Mouse (Mus musculus) CH12.LX (cell line): ENCODE measurements around the gene Npas2. TPM values are rescaled to one million over a fixed set of nuclear protein-coding genes. Genes with fewer than 3 reads are reported as not detected.

Source experiments
- DNase-seq: peaks from one replicate; pipeline ENCODE4 v3.0.0-alpha.2; 2013; ENCODE audit errors: extremely low read depth
- H3K27ac ChIP-seq: 2 replicates; pipeline ENCODE4 v1.5.1; 2012; ENCODE audit warnings: low read depth, mild to moderate bottlenecking, control low read depth, moderate library complexity; ENCODE audit not compliant: insufficient read depth
- H3K27me3 ChIP-seq: replicated peaks from 2 replicates; pipeline ENCODE3; 2012; ENCODE audit warnings: inconsistent platforms
- H3K36me3 ChIP-seq, 2 experiments: replicated peaks in 1 of 2; 2 replicates each; pipeline versions ENCODE3 to v1.6.1; 2012; ENCODE audit warnings: inconsistent platforms in 1 of 2, low read length in 1 of 2, mild to moderate bottlenecking in 1 of 2, mixed read lengths in 1 of 2, moderate library complexity in 1 of 2; ENCODE audit not compliant: control insufficient read depth in 1 of 2, insufficient read depth in 1 of 2
- H3K4me1 ChIP-seq, 2 experiments: 2 replicates each; pipeline ENCODE4 v1.6.1; 2012; ENCODE audit warnings: inconsistent platforms in 1 of 2, moderate library complexity in 1 of 2; ENCODE audit not compliant: insufficient read depth in 2 of 2, control insufficient read depth in 1 of 2
- H3K4me2 ChIP-seq: 2 replicates; pipeline ENCODE4 v1.6.1; 2012; ENCODE audit warnings: low read depth, mild to moderate bottlenecking, control low read depth; ENCODE audit not compliant: poor library complexity, insufficient read depth, severe bottlenecking
- H3K4me3 ChIP-seq, 3 experiments: fragments of 150-350 bp in 1 of 3; sonication (generic) in 1 of 3; replicated peaks in 1 of 3; 2 replicates each; pipeline versions ENCODE3 to v1.5.1; 2011 to 2012; ENCODE audit warnings: low read depth in 2 of 3, low read length in 2 of 3, mild to moderate bottlenecking in 2 of 3, moderate library complexity in 2 of 3, control low read depth in 1 of 3, improper control_type of control experiment in 1 of 3, inconsistent platforms in 1 of 3, mixed read lengths in 1 of 3; ENCODE audit not compliant: poor library complexity in 1 of 3
- H3K79me2 ChIP-seq: replicated peaks from 2 replicates; pipeline ENCODE4 v1.6.1; 2012; ENCODE audit warnings: mild to moderate bottlenecking, moderate library complexity; ENCODE audit not compliant: control insufficient read depth, poor library complexity, insufficient read depth, severe bottlenecking; ENCODE audit errors: extremely low read depth
- H3K9ac ChIP-seq: 2 replicates; pipeline ENCODE4 v1.6.1; 2012; ENCODE audit warnings: low read depth, mild to moderate bottlenecking, control low read depth, moderate library complexity; ENCODE audit not compliant: insufficient read depth
- H3K9me3 ChIP-seq: replicated peaks from 2 replicates; pipeline ENCODE3; 2012; ENCODE audit warnings: low read length, inconsistent platforms, mixed read lengths
- BHLHE40 ChIP-seq: IDR thresholded peaks from 2 replicates; pipeline ENCODE4 v1.6.1; 2011; ENCODE audit warnings: mild to moderate bottlenecking, low read depth, low read length, improper control_type of control experiment
- CHD1 ChIP-seq: IDR thresholded peaks from 2 replicates; pipeline ENCODE4 v1.6.1; 2012; ENCODE audit warnings: low read depth, low read length, improper control_type of control experiment, inconsistent platforms
- E2F4 ChIP-seq: IDR thresholded peaks from 2 replicates; pipeline ENCODE4 v1.6.1; 2011; ENCODE audit warnings: low read depth, low read length, improper control_type of control experiment; ENCODE audit not compliant: insufficient replicate concordance
- ELF1 ChIP-seq: IDR thresholded peaks from 2 replicates; pipeline ENCODE4 v1.6.1; 2014; ENCODE audit warnings: low read depth, mild to moderate bottlenecking, inconsistent platforms, low read length, improper control_type of control experiment
- EP300 ChIP-seq: IDR thresholded peaks from 2 replicates; pipeline ENCODE4 v1.6.1; 2011; ENCODE audit warnings: low read length, improper control_type of control experiment
- ETS1 ChIP-seq: conservative IDR thresholded peaks from 2 replicates; pipeline ENCODE4 v1.6.1; 2012; ENCODE audit warnings: low read depth, mild to moderate bottlenecking, inconsistent platforms, low read length, improper control_type of control experiment, moderate library complexity
- KAT2A ChIP-seq: IDR thresholded peaks from 2 replicates; pipeline ENCODE4 v1.6.1; 2012; ENCODE audit warnings: low read length, improper control_type of control experiment, inconsistent platforms; ENCODE audit not compliant: insufficient replicate concordance
- MEF2A ChIP-seq: IDR thresholded peaks from 2 replicates; pipeline ENCODE4 v1.6.1; 2014; ENCODE audit warnings: low read depth, mild to moderate bottlenecking, inconsistent platforms, low read length, improper control_type of control experiment, borderline replicate concordance
- MXI1 ChIP-seq: IDR thresholded peaks from 2 replicates; pipeline ENCODE4 v1.6.1; 2011; ENCODE audit warnings: mild to moderate bottlenecking, low read depth, low read length, improper control_type of control experiment
- MYC ChIP-seq: IDR thresholded peaks from 2 replicates; pipeline ENCODE4 v1.6.1; 2011; ENCODE audit warnings: low read depth, mild to moderate bottlenecking, improper control_type of control experiment, low read length
- NRF1 ChIP-seq: IDR thresholded peaks from 2 replicates; pipeline ENCODE4 v1.6.1; 2014; ENCODE audit warnings: low read depth, mild to moderate bottlenecking, inconsistent platforms, low read length, improper control_type of control experiment, moderate library complexity
- RCOR1 ChIP-seq: conservative IDR thresholded peaks from 2 replicates; pipeline ENCODE4 v1.6.1; 2012; ENCODE audit warnings: low read depth, mild to moderate bottlenecking, inconsistent platforms, low read length, improper control_type of control experiment
- SIN3A ChIP-seq: IDR thresholded peaks from 2 replicates; pipeline ENCODE4 v1.6.1; 2012; ENCODE audit warnings: low read length, improper control_type of control experiment, inconsistent platforms
- SMC3 ChIP-seq: IDR thresholded peaks from 2 replicates; pipeline ENCODE4 v1.6.1; 2011; ENCODE audit warnings: low read depth, low read length, improper control_type of control experiment
- TBP ChIP-seq: conservative IDR thresholded peaks from 2 replicates; pipeline ENCODE4 v1.6.1; 2011; ENCODE audit warnings: low read depth, low read length, improper control_type of control experiment
- ZKSCAN1 ChIP-seq: IDR thresholded peaks from 2 replicates; pipeline ENCODE4 v1.6.1; 2012; ENCODE audit warnings: low read depth, inconsistent platforms, low read length, improper control_type of control experiment, borderline replicate concordance
- ZMIZ1 ChIP-seq: IDR thresholded peaks from 2 replicates; pipeline ENCODE4 v1.6.1; 2012; ENCODE audit warnings: low read depth, mild to moderate bottlenecking, inconsistent platforms, low read length, improper control_type of control experiment
- ZNF384 ChIP-seq: IDR thresholded peaks from 2 replicates; pipeline ENCODE4 v1.6.1; 2012; ENCODE audit warnings: low read depth, low read length, improper control_type of control experiment, inconsistent platforms
- dilution Hi-C: fragments of 300-500 bp; cut with MboI; formaldehyde crosslinking; loops from 2 replicates; pipeline ENCODE4 v1.14.3; 2020; ENCODE audit warnings: low sequenced_read_pairs; ENCODE audit not compliant: extremely low pct_unique_long_range_greater_than_20kb, extremely low pct_ligation_motif_present
- in situ Hi-C: fragments of 300-500 bp; cut with MboI; formaldehyde crosslinking; loops from 3 replicates; pipeline ENCODE4 v1.14.3; 2019; ENCODE audit warnings: low sequenced_read_pairs, low pct_ligation_motif_present, low pct_unique_long_range_greater_than_20kb, mixed read lengths
- polyA plus RNA-seq: library from polyadenylated mRNA; unstranded; fragments of >175 nt; gene quantifications from 2 replicates; pipeline ENCODE4 v1.2.1, GENCODE M21; 2012; ENCODE audit warnings: low read depth; ENCODE audit not compliant: insufficient read length
- total RNA-seq, 2 experiments: library from RNA; depleted of rRNA; stranded (reverse); fragments of 300-350 nt in 1 of 2; fragments of >200 nt in 1 of 2; gene quantifications; 2 replicates each; pipeline ENCODE4 v1.2.3; 2012 to 2014

Npas2 gene
- total and polyA plus RNA-seq, 3 experiments = 0.13 TPM; not detected in 2

DNA sequence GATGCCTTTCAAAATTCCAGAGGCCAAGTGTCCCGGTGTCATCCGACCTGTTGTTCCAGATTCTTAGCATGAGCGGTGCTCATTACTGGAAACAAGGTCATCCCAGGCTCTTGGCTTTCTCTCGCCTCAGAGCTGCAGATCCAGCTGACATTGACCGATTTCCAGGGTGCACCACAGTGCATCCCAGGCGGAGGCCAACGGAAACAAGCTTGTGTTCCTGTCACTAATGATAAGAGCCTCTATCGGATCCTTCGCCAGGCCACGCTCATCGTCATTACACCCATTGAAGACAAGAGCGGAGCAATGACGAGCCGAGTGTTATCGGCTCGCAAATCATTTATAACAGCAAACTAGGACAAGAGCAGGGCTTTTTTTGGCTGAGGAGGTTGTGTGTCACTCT lies 91.3 kb downstream of the Npas2 start:
- dilution Hi-C loops = no loop called here
- Histone ChIP-seq H3K36me3 (peaks cover 3 to 79% of the 10 kb centered on the region in 2 experiments), H3K9ac (no peak overlapping the region), H3K4me1 (peaks cover 3% of the 10 kb centered on the region in 2 experiments; a peak in 1 of 4 replicates), H3K27ac (no peak overlapping the region), H3K27me3 (no peaks in the 10 kb centered on the region), H3K4me2 (no peak overlapping the region), H3K4me3 (no peak overlapping the region), H3K9me3 (no peaks in the 10 kb centered on the region)
- DNase-seq = no peak
- no peak for TF ChIP-seq NRF1
- TF ChIP-seq RCOR1 = no peak
- no peak for TF ChIP-seq ELF1
- TF ChIP-seq TBP = no peak
- no peak for TF ChIP-seq ETS1
- TF ChIP-seq CHD1 = no peak
- TF ChIP-seq ZMIZ1 = no peak
- no peak for TF ChIP-seq MEF2A
- TF ChIP-seq ZKSCAN1 = no peak
- TF ChIP-seq, all 38 proteins: peak for 0
- H3K79me2 ChIP-seq = no peaks in the 10 kb centered on the region
- in situ Hi-C loops = no loop called here

DNA sequence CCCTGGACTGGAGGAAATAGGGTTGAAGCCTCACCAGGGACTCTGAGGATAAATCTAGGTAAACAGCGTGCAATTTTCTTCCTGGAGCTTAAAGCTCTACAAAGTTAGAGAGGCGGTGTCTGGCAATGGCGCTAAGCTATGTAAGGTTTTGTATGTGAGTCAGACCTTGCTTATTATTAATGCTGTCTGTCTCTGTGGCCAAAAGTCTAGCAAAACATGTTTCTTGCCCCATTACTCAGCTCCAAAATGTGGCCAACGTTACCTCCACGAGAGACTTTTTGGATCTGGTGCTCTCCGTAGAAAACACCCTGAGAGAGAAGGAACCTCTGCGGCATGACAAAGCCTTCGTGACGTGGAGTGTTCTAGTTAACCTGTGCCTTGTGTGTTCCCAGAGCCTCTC lies 93.5 kb downstream of the Npas2 start:
- TF ChIP-seq BHLHE40 (no peak), KAT2A (no peak), TBP (no peak), CHD1 (no peak), MYC (no peak), E2F4 (no peak), EP300 (no peak), SIN3A (no peak), SMC3 (no peak), ZNF384 (no peak), MXI1 (no peak), ZMIZ1 (no peak)

More for the DNA sequence above, 93.5 kb downstream of the Npas2 start:
- in situ Hi-C loops (no loop called here), dilution Hi-C loops (no loop called here)
- peaks cover 3 to 62% of the 10 kb centered on the region in 2 experiments for H3K36me3 ChIP-seq
- no peak overlapping the region for H3K9ac ChIP-seq
- no peak overlapping the region for H3K27ac ChIP-seq
- DNase-seq = no peak
- no peak overlapping the region for H3K4me3 ChIP-seq
- H3K79me2 ChIP-seq = no peaks in the 10 kb centered on the region
- no peaks in the 10 kb centered on the region for H3K9me3 ChIP-seq
- H3K27me3 ChIP-seq = no peaks in the 10 kb centered on the region
- peaks cover 2 to 3% of the 10 kb centered on the region in 2 experiments; a peak in 1 of 4 replicates for H3K4me1 ChIP-seq
- H3K4me2 ChIP-seq = no peak overlapping the region
